Mouse (Mus musculus) heart, embryonic 16.5 days (tissue): ENCODE data around the gene Zfp609. TPM values are rescaled to one million over a fixed set of nuclear protein-coding genes. Genes with fewer than 3 reads are reported as not detected.
"Not testable (repeated sequence)": the region's sequence is repeated elsewhere in the genome, so short reads cannot be mapped to it uniquely, and the experiment has no call there.

ENCODE experiments used
- ATAC-seq: fragments of 200-750 bp; cut with Nextera tagmentation; replicated peaks from 2 replicates; pipeline ENCODE4 v1.8.0; 2017; ENCODE audit warnings: moderate number of reproducible peaks; ENCODE audit not compliant: insufficient read depth, low FRiP score; ENCODE audit errors: extremely low read depth
- H3K27ac ChIP-seq: fragments of 300-500 bp; sonication (generic); 2 replicates; pipeline ENCODE4 v1.5.1; 2014; ENCODE audit warnings: mild to moderate bottlenecking, low read length, control low read depth, moderate library complexity
- H3K27me3 ChIP-seq: fragments of 300-500 bp; sonication (generic); 2 replicates; pipeline ENCODE4 v1.6.1; 2014; ENCODE audit warnings: low read length, mixed read lengths; ENCODE audit not compliant: control insufficient read depth, insufficient read depth
- H3K36me3 ChIP-seq: fragments of 300-500 bp; sonication (generic); 2 replicates; pipeline ENCODE4 v1.6.1; 2014; ENCODE audit not compliant: control insufficient read depth, insufficient read depth
- H3K4me1 ChIP-seq: fragments of 300-500 bp; sonication (generic); 2 replicates; pipeline ENCODE4 v1.6.1; 2014; ENCODE audit warnings: low read length, mixed read lengths; ENCODE audit not compliant: control insufficient read depth, insufficient read depth
- H3K4me2 ChIP-seq: fragments of 300-500 bp; sonication (generic); 2 replicates; pipeline ENCODE4 v1.6.1; 2014; ENCODE audit warnings: low read depth, mild to moderate bottlenecking, control low read depth, low read length
- H3K4me3 ChIP-seq: fragments of 300-500 bp; sonication (generic); 2 replicates; pipeline ENCODE4 v1.5.1; 2014; ENCODE audit warnings: mild to moderate bottlenecking, control low read depth, low read length
- H3K9ac ChIP-seq: fragments of 300-500 bp; sonication (generic); 2 replicates; pipeline ENCODE4 v1.6.1; 2014; ENCODE audit warnings: low read length, control low read depth
- H3K9me3 ChIP-seq: fragments of 300-500 bp; sonication (generic); replicated peaks from 2 replicates; pipeline ENCODE4 v1.6.1; 2016; ENCODE audit warnings: low read length; ENCODE audit not compliant: control insufficient read depth
- WGBS: fragments of 180-500 bp; shearing (Covaris S2); extraction: QIAGEN DNeasy Blood & Tissue Kit; methylation state at CpG from one replicate; pipeline ENCODE4 v1.1.7; 2014; 5-methylcytosine and 5-hydroxymethylcytosine counted together
- polyA plus RNA-seq: library from polyadenylated mRNA; unstranded; fragments of >200 nt; fragmentation: Nextera tagmentation; extraction: Ambion mirVana; gene quantifications from 2 replicates; pipeline ENCODE4 v1.2.1, GENCODE M21; 2015

The Zfp609 gene
- polyA plus RNA-seq, 1 experiment from 2014 or later = 4.2 TPM

DNA sequence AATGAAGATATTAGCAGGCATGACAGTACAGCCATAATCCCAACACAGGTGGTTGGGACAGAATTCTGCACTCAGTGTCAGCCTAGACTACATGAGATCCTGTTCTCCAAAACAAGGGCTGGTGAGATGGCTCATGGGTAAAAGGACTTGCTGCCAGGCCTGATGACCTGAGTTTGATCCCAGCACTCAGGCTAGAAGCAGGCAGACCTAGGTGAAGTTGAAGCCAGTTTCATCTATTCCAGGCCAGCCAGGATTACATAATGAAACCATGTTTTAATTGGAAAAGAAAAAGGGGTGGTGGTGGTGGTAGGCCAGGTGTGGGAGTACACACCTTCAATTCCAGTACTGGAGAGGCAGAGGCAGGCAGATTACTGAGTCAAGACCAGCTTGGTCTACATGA lies 129.4 kb downstream of the Zfp609 start:
- H3K4me1 ChIP-seq = peaks cover 19% of the 10 kb centered on the region
- no peak for ATAC-seq
- H3K9ac ChIP-seq = no peak overlapping the region
- no peak overlapping the region for H3K4me3 ChIP-seq
- H3K9me3 ChIP-seq = no peaks in the 10 kb centered on the region
- H3K4me2 ChIP-seq = no peak overlapping the region
- H3K27ac ChIP-seq = no peak overlapping the region
- H3K36me3 ChIP-seq = peaks cover 43% of the 10 kb centered on the region
- no peaks in the 10 kb centered on the region for H3K27me3 ChIP-seq

- Histone ChIP-seq H3K9me3 (no peaks in the 10 kb centered on the region), H3K27ac (no peak overlapping the region), H3K27me3 (no peaks in the 10 kb centered on the region), H3K4me2 (no peak overlapping the region), H3K4me1 (peaks cover 25% of the 10 kb centered on the region), H3K4me3 (no peak overlapping the region), H3K36me3 (peaks cover 43% of the 10 kb centered on the region), H3K9ac (no peak overlapping the region)
- ATAC-seq = no peak
- WGBS = 85% methylated on average over 7 of the region's 7 CpGs
These were observed 130.0 kb downstream of the Zfp609 start for GRCm38 (mm10) chr9:65697356-65697755.

DNA sequence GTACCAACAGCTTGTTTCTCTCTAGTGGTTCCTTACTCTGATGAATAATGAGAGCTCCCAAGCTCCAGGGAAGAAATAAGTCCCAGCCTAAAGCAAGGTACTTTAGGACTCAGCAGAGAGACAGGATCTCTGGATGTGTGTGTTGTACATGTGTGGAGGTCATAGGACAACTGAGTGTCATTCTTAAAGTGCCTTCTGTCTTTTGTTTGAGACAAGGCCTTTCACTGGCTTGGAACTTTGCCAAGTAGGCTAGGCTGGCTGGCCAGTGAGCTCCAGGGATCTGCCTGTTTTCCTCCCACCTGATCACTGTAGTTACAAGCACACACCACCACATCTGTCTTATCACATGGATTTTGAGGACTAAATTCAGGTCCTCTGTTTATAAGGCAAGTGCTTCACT lies 131.0 kb downstream of the Zfp609 start:
- Histone ChIP-seq H3K36me3 (peaks cover 41% of the 10 kb centered on the region), H3K4me3 (no peak overlapping the region), H3K27me3 (no peaks in the 10 kb centered on the region), H3K9me3 (no peaks in the 10 kb centered on the region), H3K9ac (no peak overlapping the region), H3K4me2 (no peak overlapping the region), H3K27ac (peak overlapping the region; percentile 74), H3K4me1 (peaks cover 25% of the 10 kb centered on the region)
- ATAC-seq = no peak

GRCm38 (mm10) chr9:65695646-65696045 lies 131.7 kb downstream of the Zfp609 start:
- Histone ChIP-seq H3K4me3 (no peak overlapping the region), H3K4me1 (peaks cover 25% of the 10 kb centered on the region), H3K27me3 (no peaks in the 10 kb centered on the region), H3K36me3 (peaks cover 39% of the 10 kb centered on the region), H3K9me3 (no peaks in the 10 kb centered on the region), H3K4me2 (no peak overlapping the region), H3K27ac (peak overlapping the region; percentile 74), H3K9ac (no peak overlapping the region)
- ATAC-seq = 0 out of 2 replicates have a peak, but pooled peaks have one; percentile 28
- 35% methylated on average over 3 of the region's 3 CpGs for WGBS

- Histone ChIP-seq H3K36me3 (peaks cover 37% of the 10 kb centered on the region), H3K9me3 (no peaks in the 10 kb centered on the region), H3K4me3 (no peak overlapping the region), H3K4me1 (peaks cover 25% of the 10 kb centered on the region), H3K9ac (peak overlapping the region; percentile 12), H3K4me2 (no peak overlapping the region), H3K27me3 (no peaks in the 10 kb centered on the region), H3K27ac (peak overlapping the region; percentile 55)
- no peak for ATAC-seq
- 36% methylated on average over 5 of the region's 5 CpGs for WGBS
These were observed 134.3 kb downstream of the Zfp609 start for GRCm38 (mm10) chr9:65692959-65693603.

GRCm38 (mm10) chr9:65692466-65692865 lies 134.9 kb downstream of the Zfp609 start:
- Histone ChIP-seq H3K27ac (peak overlapping the region; percentile 23; the same call in 1 of the 2 replicates), H3K4me2 (no peak overlapping the region), H3K27me3 (no peaks in the 10 kb centered on the region), H3K4me1 (peaks cover 25% of the 10 kb centered on the region), H3K4me3 (no peak overlapping the region), H3K9me3 (no peaks in the 10 kb centered on the region), H3K9ac (no peak overlapping the region), H3K36me3 (peaks cover 42% of the 10 kb centered on the region)
- WGBS = 64% methylated on average over 3 of the region's 3 CpGs
- no peak for ATAC-seq

DNA sequence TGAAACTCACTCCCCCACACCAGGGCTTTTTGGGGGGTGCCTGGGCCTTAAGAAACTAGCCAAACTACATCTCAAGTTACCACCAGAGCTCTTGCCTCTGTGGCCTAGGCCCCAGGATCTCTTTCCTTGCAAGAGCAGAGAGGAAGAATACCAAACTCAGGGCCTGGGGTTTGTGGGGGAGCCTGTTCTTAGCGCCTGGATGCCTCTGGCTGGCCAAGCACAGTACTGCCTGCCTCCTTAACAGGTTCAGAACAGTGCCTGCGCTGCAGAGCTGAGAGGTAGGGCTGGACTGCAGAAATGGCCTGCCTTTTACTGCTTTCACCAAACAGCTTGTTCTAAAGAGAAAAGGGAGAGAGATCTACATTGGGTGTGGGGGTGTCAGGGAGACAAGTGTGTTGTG lies 137.5 kb downstream of the Zfp609 start:
- H3K36me3 ChIP-seq = peaks cover 44% of the 10 kb centered on the region
- H3K9ac ChIP-seq = not testable (repeated sequence)

DNA sequence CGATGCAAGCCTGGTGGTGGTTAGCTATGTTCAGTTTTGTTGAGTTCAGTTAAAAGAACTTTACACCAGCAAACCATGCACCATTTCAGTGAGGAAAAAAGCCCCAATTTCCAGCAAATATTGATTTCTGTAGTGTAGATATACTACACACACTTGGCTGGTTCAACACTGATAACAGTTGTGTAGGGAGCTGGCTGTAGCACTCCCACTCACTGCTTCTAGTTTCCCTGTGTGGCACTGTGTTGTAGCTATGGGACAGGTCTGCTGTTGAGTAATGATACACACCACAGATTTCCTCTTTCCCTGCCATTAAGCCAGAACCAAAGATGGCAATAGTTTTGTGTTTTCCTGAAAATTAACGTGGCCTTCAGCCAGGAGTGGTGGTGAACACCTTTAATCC lies 142.7 kb downstream of the Zfp609 start:
- WGBS = 73% methylated on average over 2 of the region's 2 CpGs
- peaks cover 22% of the 10 kb centered on the region for H3K36me3 ChIP-seq
- no peak for ATAC-seq
- no peak overlapping the region for H3K9ac ChIP-seq
- H3K27me3 ChIP-seq = no peaks in the 10 kb centered on the region
- H3K4me1 ChIP-seq = peaks cover 23% of the 10 kb centered on the region
- H3K4me2 ChIP-seq = no peak overlapping the region
- H3K4me3 ChIP-seq = no peak overlapping the region
- no peak overlapping the region for H3K27ac ChIP-seq
- no peaks in the 10 kb centered on the region for H3K9me3 ChIP-seq

More for the DNA sequence above, 137.5 kb downstream of the Zfp609 start:
- not testable (repeated sequence) for H3K27ac ChIP-seq, H3K4me1 ChIP-seq, H3K9me3 ChIP-seq, H3K4me3 ChIP-seq, H3K4me2 ChIP-seq, ATAC-seq, H3K27me3 ChIP-seq
- WGBS = 88% methylated on average over 2 of the region's 2 CpGs

GRCm38 (mm10) chr9:65682994-65683393 lies 144.4 kb downstream of the Zfp609 start:
- Histone ChIP-seq H3K9me3 (no peaks in the 10 kb centered on the region), H3K36me3 (peaks cover 16% of the 10 kb centered on the region), H3K4me3 (no peak overlapping the region), H3K27ac (no peak overlapping the region), H3K4me1 (peaks cover 40% of the 10 kb centered on the region), H3K27me3 (no peaks in the 10 kb centered on the region), H3K9ac (no peak overlapping the region), H3K4me2 (no peak overlapping the region)
- 81% methylated on average over 1 of the region's 1 CpGs for WGBS
- ATAC-seq = no peak
